Mouse (Mus musculus): ENCODE results near the gene Snx18. TPM values are rescaled to one million over a fixed set of nuclear protein-coding genes. Genes with fewer than 3 reads are reported as not detected.

Gene Snx18
- polyA plus RNA-seq, 1 experiment from 2014 or later = 22.5 TPM

Other genes with a start within 250 kb of the Snx18 start
- not detected in 2 replicates for gene Hspb3, start 45.1 kb upstream of the Snx18 start, polyA plus RNA-seq (2016; fragmentation: Nextera tagmentation; extraction: Ambion mirVana)
- 10.0 and 12.9 TPM in 2 replicates for gene Arl15, start 175.9 kb upstream of the Snx18 start, polyA plus RNA-seq (2016; fragmentation: Nextera tagmentation; extraction: Ambion mirVana)